Comparison of ENCODE assay signal across 8 mouse cellular contexts in genomic region chr8:54509221-54509721, GRCm38 (mm10). TPM values are rescaled to one million over a fixed set of nuclear protein-coding genes. Genes with fewer than 3 reads are reported as not detected.
DNase-seq lines count a peak whose midpoint lies in the region; ATAC-seq and TF ChIP-seq lines count a peak whose summit lies in the region.

No protein-coding gene starts in this region.

- H3K4me3 ChIP-seq in gastrocnemius, adult 2 months = peak overlapping the region; percentile 48
- H3K4me3 ChIP-seq in layer of hippocampus, adult 2 months = peak overlapping the region; percentile 40
- peak overlapping the region; percentile 15 for H3K4me3 ChIP-seq in liver, postnatal 0 days (ENCODE audit: low read depth, low read length)

- H3K36me3 ChIP-seq in liver, postnatal 0 days (replicated peaks; ENCODE audit: insufficient read depth, low read length) = no peaks in the 10 kb centered on the region

- TF ChIP-seq EP300 in liver, postnatal 0 days (IDR thresholded peaks at IDR 0.05; ENCODE audit: low read depth) = no peak

- no peak for TF ChIP-seq CTCF in gastrocnemius, adult 2 months (IDR thresholded peaks at IDR 0.05)
- peak; percentile 32 for TF ChIP-seq CTCF in layer of hippocampus, adult 2 months (conservative IDR thresholded peaks at IDR 0.05)
- no peak for TF ChIP-seq CTCF in liver, postnatal 0 days (IDR thresholded peaks at IDR 0.05; ENCODE audit: low read depth)

- intact Hi-C loops in gastrocnemius, adult 2 months (cut with DNase I) = no loop called here
- intact Hi-C loops in gastrocnemius, postnatal 36 days (cut with DNase I) = loop anchor here (2.0 kb wide), 1 partner anchor 152 kb away; no protein-coding TSS in a partner anchor

- peak overlapping the region; percentile 58 for H3K4me2 ChIP-seq in liver, postnatal 0 days (ENCODE audit: low read depth, low read length)

- no peak for DNase-seq in gastrocnemius, adult 2 months
- DNase-seq in gastrocnemius, postnatal 36 days = no peak
- DNase-seq in cerebellum, postnatal 14 days = peak; percentile 25 to 28
- peak; percentile 55 to 57 for DNase-seq in layer of hippocampus, adult 2 months (ENCODE audit: low spot score in 2 of 2)
- DNase-seq in liver, postnatal 0 days = peak; percentile 24
- peak; percentile 47 for DNase-seq in right cerebral cortex, postnatal 4 days
- DNase-seq in T-cell, adult 2 months (ENCODE audit: low spot score) = no peak

- no peak overlapping the region for H3K9ac ChIP-seq in liver, postnatal 0 days (replicated peaks)

- 7% methylated on average over 10 of the region's 10 CpGs for WGBS in liver, postnatal 0 days (ENCODE audit: insufficient replicate concordance)

- peaks cover 4% of the 10 kb centered on the region; the same call in 1 of the 2 replicates for H3K4me1 ChIP-seq in liver, postnatal 0 days (ENCODE audit: insufficient read depth)

- no peaks in the 10 kb centered on the region for H3K9me3 ChIP-seq in liver, postnatal 0 days (ENCODE audit: low read length)

- H3K27ac ChIP-seq in gastrocnemius, adult 2 months = no peak overlapping the region
- peak overlapping the region; percentile 80 for H3K27ac ChIP-seq in layer of hippocampus, adult 2 months
- no peak overlapping the region for H3K27ac ChIP-seq in liver, postnatal 0 days (ENCODE audit: low read depth)

- peak; percentile 58 for ATAC-seq in granulocyte monocyte progenitor cell, adult 5-6 weeks (replicated peaks; ENCODE audit: poor library complexity, severe bottlenecking)
- ATAC-seq in liver, postnatal 0 days = peak; percentile 76

- H3K27me3 ChIP-seq in liver, postnatal 0 days (ENCODE audit: insufficient read depth, low read length) = no peaks in the 10 kb centered on the region

RNA-seq across cellular contexts. Expression of gene Asb5, which starts 20.1 kb away (rescaled TPM):
- total RNA-seq in gastrocnemius, adult 2 months (2021) = 100 to 1,000 TPM; 148 to 292 TPM
- total RNA-seq in gastrocnemius, postnatal 36 days (2021) = 100 to 1,000 TPM; 181 to 187 TPM
- 3.2 TPM in 1 of 2 replicates, not detected in the other for total RNA-seq in granulocyte monocyte progenitor cell, adult 5-6 weeks (2014; fragmentation: Nextera tagmentation)
- total RNA-seq in granulocyte monocyte progenitor cell, adult 5-6 weeks (2017) = 0.43 TPM in 1 of 2 replicates, not detected in the other
- total RNA-seq in layer of hippocampus, adult 2 months (2021) = 1 to 10 TPM; 1.5 to 1.7 TPM
- 1.1 and 2.3 TPM in 2 replicates for polyA plus RNA-seq in liver, postnatal 0 days (2015; fragmentation: Nextera tagmentation; extraction: Ambion mirVana)

RNA-seq across cellular contexts. Expression of gene Spcs3, which starts 20.5 kb away (rescaled TPM):
- total RNA-seq in gastrocnemius, adult 2 months (2021) = 10 to 100 TPM; 26.6 to 27.7 TPM
- 10 to 100 TPM; 20.9 to 21.4 TPM for total RNA-seq in gastrocnemius, postnatal 36 days (2021)
- total RNA-seq in granulocyte monocyte progenitor cell, adult 5-6 weeks (2014; fragmentation: Nextera tagmentation) = 191 and 198 TPM in 2 replicates
- 170 and 209 TPM in 2 replicates for total RNA-seq in granulocyte monocyte progenitor cell, adult 5-6 weeks (2017)
- 10 to 100 TPM; 44.9 to 47.1 TPM for total RNA-seq in layer of hippocampus, adult 2 months (2021)
- polyA plus RNA-seq in liver, postnatal 0 days (2015; fragmentation: Nextera tagmentation; extraction: Ambion mirVana) = 36.0 and 41.5 TPM in 2 replicates

Comparison
In these comparisons a context has a peak if more than half of its experiments do, and no peak if none do; other contexts are left out.
1. DNase-seq: peak in cerebellum, postnatal 14 days (2 of 2), layer of hippocampus, adult 2 months (2 of 2), liver, postnatal 0 days (single experiment) and right cerebral cortex, postnatal 4 days (single experiment); none in gastrocnemius, adult 2 months (single experiment), gastrocnemius, postnatal 36 days (0 of 2) and T-cell, adult 2 months (single experiment).
2. RNA of gene Asb5, which starts 20.1 kb away (total RNA-seq): 148 to 292 TPM in gastrocnemius, adult 2 months and 181 to 187 TPM in gastrocnemius, postnatal 36 days; 1.5 to 1.7 TPM in layer of hippocampus, adult 2 months and 0.43 to 3.2 TPM in granulocyte monocyte progenitor cell, adult 5-6 weeks; every median in the first group is over 10 times any median in the second.
3. Peak in every context shown above with its lines, with median percentiles within 50 percentile points of each other: H3K4me3 ChIP-seq.